Mouse (Mus musculus): ENCODE measurements around the gene Dtnbp1. TPM values are rescaled to one million over a fixed set of nuclear protein-coding genes. Genes with fewer than 3 reads are reported as not detected.
A peak's percentile ranks its signal among the peaks of the same experiment; 100 is the strongest.

Gene Dtnbp1
- polyA plus RNA-seq, 1 experiment from 2014 or later = 141 TPM

GRCm38 (mm10) chr13:44912851-44913250, 89.1 kb downstream of the Dtnbp1 start:
- H3K4me1 ChIP-seq = peaks cover 12% of the 10 kb centered on the region
- H3K4me3 ChIP-seq = no peak overlapping the region
- peaks cover 45% of the 10 kb centered on the region for H3K36me3 ChIP-seq (replicated peaks)
- H3K27me3 ChIP-seq (replicated peaks) = no peaks in the 10 kb centered on the region
- WGBS = 82% methylated on average over 2 of the region's 2 CpGs
- H3K27ac ChIP-seq = 0 out of 2 replicates have a peak overlapping the region, but pooled peaks have one; percentile 49
- H3K4me2 ChIP-seq = no peak overlapping the region
- no peaks in the 10 kb centered on the region for H3K9me3 ChIP-seq
- ATAC-seq (replicated peaks) = no peak
- no peak overlapping the region for H3K9ac ChIP-seq

- H3K9ac ChIP-seq = no peak overlapping the region
- no peak for ATAC-seq (replicated peaks)
- H3K36me3 ChIP-seq (replicated peaks) = peaks cover 23% of the 10 kb centered on the region; the same call in 1 of the 2 replicates
- H3K4me2 ChIP-seq = no peak overlapping the region
- peaks cover 21% of the 10 kb centered on the region for H3K4me1 ChIP-seq
- H3K9me3 ChIP-seq = no peaks in the 10 kb centered on the region
- WGBS = 13% methylated on average over 1 of the region's 1 CpGs
- no peaks in the 10 kb centered on the region for H3K27me3 ChIP-seq (replicated peaks)
- no peak overlapping the region for H3K4me3 ChIP-seq
- H3K27ac ChIP-seq = no peak overlapping the region
These were observed 93.2 kb downstream of the Dtnbp1 start for GRCm38 (mm10) chr13:44908790-44909189.

GRCm38 (mm10) chr13:44907702-44908101, 94.2 kb downstream of the Dtnbp1 start:
- no peaks in the 10 kb centered on the region for H3K27me3 ChIP-seq (replicated peaks)
- H3K4me1 ChIP-seq = peaks cover 14% of the 10 kb centered on the region
- peaks cover 25% of the 10 kb centered on the region for H3K36me3 ChIP-seq (replicated peaks)
- ATAC-seq (replicated peaks) = peak; percentile 90
- peak overlapping the region; percentile 51; the same call in 1 of the 2 replicates for H3K27ac ChIP-seq
- no peak overlapping the region for H3K9ac ChIP-seq
- 43% methylated on average over 6 of the region's 6 CpGs for WGBS
- H3K9me3 ChIP-seq = no peaks in the 10 kb centered on the region
- H3K4me3 ChIP-seq = no peak overlapping the region
- no peak overlapping the region for H3K4me2 ChIP-seq

- Histone ChIP-seq H3K4me1 (peaks cover 14% of the 10 kb centered on the region), H3K27ac (no peak overlapping the region), H3K4me2 (no peak overlapping the region), H3K9me3 (no peaks in the 10 kb centered on the region), H3K27me3 (replicated peaks) (no peaks in the 10 kb centered on the region), H3K4me3 (no peak overlapping the region), H3K36me3 (replicated peaks) (peaks cover 30% of the 10 kb centered on the region), H3K9ac (no peak overlapping the region)
- no peak for ATAC-seq (replicated peaks)
- 91% methylated on average over 11 of the region's 11 CpGs for WGBS
These were observed 95.8 kb downstream of the Dtnbp1 start for GRCm38 (mm10) chr13:44906141-44906540.

- Histone ChIP-seq H3K4me1 (peaks cover 14% of the 10 kb centered on the region), H3K9me3 (no peaks in the 10 kb centered on the region), H3K9ac (no peak overlapping the region), H3K27ac (no peak overlapping the region), H3K27me3 (replicated peaks) (no peaks in the 10 kb centered on the region), H3K4me2 (no peak overlapping the region), H3K4me3 (no peak overlapping the region), H3K36me3 (replicated peaks) (peaks cover 25% of the 10 kb centered on the region; the same call in 1 of the 2 replicates)
- ATAC-seq (replicated peaks) = no peak
- 57% methylated on average over 1 of the region's 1 CpGs for WGBS
These were observed 97.7 kb downstream of the Dtnbp1 start for GRCm38 (mm10) chr13:44904271-44904670.

GRCm38 (mm10) chr13:44903416-44903815, 98.5 kb downstream of the Dtnbp1 start:
- Histone ChIP-seq H3K9me3 (no peaks in the 10 kb centered on the region), H3K4me1 (peaks cover 12% of the 10 kb centered on the region), H3K36me3 (replicated peaks) (peaks cover 25% of the 10 kb centered on the region; the same call in 1 of the 2 replicates), H3K27me3 (replicated peaks) (no peaks in the 10 kb centered on the region), H3K9ac (no peak overlapping the region), H3K27ac (no peak overlapping the region), H3K4me2 (no peak overlapping the region), H3K4me3 (no peak overlapping the region)
- ATAC-seq (replicated peaks) = no peak

- ATAC-seq (replicated peaks) = no peak
- H3K36me3 ChIP-seq (replicated peaks) = peaks cover 28% of the 10 kb centered on the region
- WGBS = 91% methylated on average over 6 of the region's 6 CpGs
These were observed 99.6 kb downstream of the Dtnbp1 start for GRCm38 (mm10) chr13:44902299-44902698.

GRCm38 (mm10) chr13:44896211-44896610, 105.7 kb downstream of the Dtnbp1 start:
- Histone ChIP-seq H3K36me3 (replicated peaks) (peaks cover 24% of the 10 kb centered on the region), H3K4me2 (no peak overlapping the region), H3K27ac (no peak overlapping the region), H3K9me3 (no peaks in the 10 kb centered on the region), H3K4me1 (0 out of 2 replicates have a peak, but pooled peaks cover 3% of the 10 kb centered on the region), H3K27me3 (replicated peaks) (no peaks in the 10 kb centered on the region), H3K4me3 (no peak overlapping the region), H3K9ac (no peak overlapping the region)
- 95% methylated on average over 12 of the region's 12 CpGs for WGBS
- ATAC-seq (replicated peaks) = no peak

More at GRCm38 (mm10) chr13:44902299-44902698, 99.6 kb downstream of the Dtnbp1 start:
- H3K4me3 ChIP-seq = no peak overlapping the region
- H3K4me1 ChIP-seq = peaks cover 5% of the 10 kb centered on the region; the same call in 1 of the 2 replicates
- no peak overlapping the region for H3K4me2 ChIP-seq
- H3K9ac ChIP-seq = no peak overlapping the region
- H3K27ac ChIP-seq = no peak overlapping the region
- no peaks in the 10 kb centered on the region for H3K9me3 ChIP-seq
- H3K27me3 ChIP-seq (replicated peaks) = no peaks in the 10 kb centered on the region

GRCm38 (mm10) chr13:44891813-44892730, 109.9 kb downstream of the Dtnbp1 start:
- H3K4me2 ChIP-seq = no peak overlapping the region
- 61% methylated on average over 5 of the region's 5 CpGs for WGBS
- H3K27ac ChIP-seq = no peak overlapping the region

GRCm38 (mm10) chr13:44890612-44891011, 111.3 kb downstream of the Dtnbp1 start:
- Histone ChIP-seq H3K27me3 (replicated peaks) (no peaks in the 10 kb centered on the region), H3K27ac (no peak overlapping the region), H3K4me3 (no peak overlapping the region), H3K9ac (no peak overlapping the region), H3K4me1 (peaks cover 9% of the 10 kb centered on the region; the same call in 1 of the 2 replicates), H3K4me2 (no peak overlapping the region), H3K9me3 (no peaks in the 10 kb centered on the region), H3K36me3 (replicated peaks) (no peaks in the 10 kb centered on the region; the same call in 1 of the 2 replicates)
- WGBS = 58% methylated on average over 2 of the region's 2 CpGs
- ATAC-seq (replicated peaks) = no peak

More at GRCm38 (mm10) chr13:44891813-44892730, 109.9 kb downstream of the Dtnbp1 start:
- no peaks in the 10 kb centered on the region for H3K27me3 ChIP-seq (replicated peaks)
- no peaks in the 10 kb centered on the region for H3K9me3 ChIP-seq
- no peak for ATAC-seq (replicated peaks)
- no peak overlapping the region for H3K9ac ChIP-seq
- no peak overlapping the region for H3K4me3 ChIP-seq
- H3K36me3 ChIP-seq (replicated peaks) = peaks cover 11% of the 10 kb centered on the region
- peaks cover 9% of the 10 kb centered on the region; the same call in 1 of the 2 replicates for H3K4me1 ChIP-seq

- Histone ChIP-seq H3K36me3 (replicated peaks) (no peaks in the 10 kb centered on the region; the same call in 1 of the 2 replicates), H3K4me3 (no peak overlapping the region), H3K4me1 (peaks cover 10% of the 10 kb centered on the region), H3K9ac (no peak overlapping the region), H3K27ac (no peak overlapping the region), H3K27me3 (replicated peaks) (no peaks in the 10 kb centered on the region), H3K9me3 (no peaks in the 10 kb centered on the region), H3K4me2 (no peak overlapping the region)
- ATAC-seq (replicated peaks) = no peak
- 91% methylated on average over 2 of the region's 2 CpGs for WGBS
These were observed 115.7 kb downstream of the Dtnbp1 start for GRCm38 (mm10) chr13:44886221-44886620.

- 86% methylated on average over 4 of the region's 4 CpGs for WGBS
- Histone ChIP-seq H3K9ac (no peak overlapping the region), H3K9me3 (no peaks in the 10 kb centered on the region), H3K4me2 (no peak overlapping the region), H3K4me3 (no peak overlapping the region), H3K36me3 (replicated peaks) (no peaks in the 10 kb centered on the region; the same call in 1 of the 2 replicates), H3K27ac (no peak overlapping the region), H3K27me3 (replicated peaks) (no peaks in the 10 kb centered on the region), H3K4me1 (peaks cover 32% of the 10 kb centered on the region)
- no peak for ATAC-seq (replicated peaks)
These were observed 120.9 kb downstream of the Dtnbp1 start for GRCm38 (mm10) chr13:44881001-44881400.
